Mouse (Mus musculus) heart, embryonic 13.5 days (tissue): ENCODE data around the gene Nedd4. TPM values are rescaled to one million over a fixed set of nuclear protein-coding genes. Genes with fewer than 3 reads are reported as not detected.

Source experiments
- ATAC-seq: fragments of 200-750 bp; cut with Nextera tagmentation; 2 replicates; pipeline ENCODE4 v1.8.0; 2017; ENCODE audit warnings: moderate TSS enrichment; ENCODE audit not compliant: insufficient number of reproducible peaks, low FRiP score, low TSS enrichment; ENCODE audit errors: extremely low read depth
- H3K27ac ChIP-seq: fragments of 300-500 bp; sonication (generic); replicated peaks from 2 replicates; pipeline ENCODE4 v1.5.1; 2015; ENCODE audit warnings: moderate library complexity, mild to moderate bottlenecking, inconsistent platforms
- H3K27me3 ChIP-seq: fragments of 300-500 bp; sonication (generic); replicated peaks from 2 replicates; pipeline ENCODE4 v1.6.1; 2015; ENCODE audit warnings: mild to moderate bottlenecking, inconsistent platforms
- H3K36me3 ChIP-seq: fragments of 300-500 bp; sonication (generic); 2 replicates; pipeline ENCODE4 v1.6.1; 2015; ENCODE audit warnings: mild to moderate bottlenecking, inconsistent platforms
- H3K4me1 ChIP-seq: fragments of 300-500 bp; sonication (generic); 2 replicates; pipeline ENCODE4 v1.6.1; 2015; ENCODE audit warnings: inconsistent platforms
- H3K4me2 ChIP-seq: fragments of 300-500 bp; sonication (generic); 2 replicates; pipeline ENCODE4 v1.6.1; 2015; ENCODE audit warnings: inconsistent platforms, mild to moderate bottlenecking, moderate library complexity
- H3K4me3 ChIP-seq: fragments of 300-500 bp; sonication (generic); 2 replicates; pipeline ENCODE4 v1.5.1; 2015; ENCODE audit warnings: moderate library complexity, mild to moderate bottlenecking, inconsistent platforms
- H3K9ac ChIP-seq: fragments of 300-500 bp; sonication (generic); 2 replicates; pipeline ENCODE4 v1.6.1; 2015; ENCODE audit warnings: inconsistent platforms, mild to moderate bottlenecking, moderate library complexity
- H3K9me3 ChIP-seq: fragments of 300-500 bp; sonication (generic); 2 replicates; pipeline ENCODE4 v1.6.1; 2016; ENCODE audit warnings: inconsistent platforms
- WGBS: fragments of 180-500 bp; shearing (Covaris S2); methylation state at CpG from one replicate; pipeline ENCODE4 v1.1.7; 2015; ENCODE audit warnings: mixed read lengths; 5-methylcytosine and 5-hydroxymethylcytosine counted together
- polyA plus RNA-seq: library from polyadenylated mRNA; unstranded; fragments of >200 nt; fragmentation: Nextera tagmentation; extraction: Ambion mirVana; gene quantifications from 2 replicates; pipeline ENCODE4 v1.2.1, GENCODE M21; 2015

Nedd4 gene
- polyA plus RNA-seq, 1 experiment from 2014 or later, result 468 TPM

- no peak overlapping the region for H3K9ac ChIP-seq
- peaks cover 13% of the 10 kb centered on the region for H3K4me1 ChIP-seq
- H3K4me3 ChIP-seq, result no peak overlapping the region
- no peaks in the 10 kb centered on the region for H3K36me3 ChIP-seq
- H3K4me2 ChIP-seq, result no peak overlapping the region
- no peak for ATAC-seq
- no peaks in the 10 kb centered on the region for H3K27me3 ChIP-seq
- 80% methylated on average over 4 of the region's 4 CpGs for WGBS
- no peak overlapping the region for H3K27ac ChIP-seq
- H3K9me3 ChIP-seq, result no peaks in the 10 kb centered on the region
Observed at GRCm38 (mm10) chr9:72775022-72775421, 112.9 kb downstream of the Nedd4 start.

GRCm38 (mm10) chr9:72779004-72779403 is 116.9 kb downstream of the Nedd4 start:
- no peaks in the 10 kb centered on the region for H3K36me3 ChIP-seq
- no peaks in the 10 kb centered on the region for H3K9me3 ChIP-seq
- peaks cover 38% of the 10 kb centered on the region for H3K4me1 ChIP-seq
- H3K27ac ChIP-seq, result peak overlapping the region; percentile 79
- no peak for ATAC-seq
- 28% methylated on average over 11 of the region's 11 CpGs for WGBS
- H3K27me3 ChIP-seq, result no peaks in the 10 kb centered on the region
- no peak overlapping the region for H3K4me3 ChIP-seq
- H3K4me2 ChIP-seq, result peak overlapping the region; percentile 26
- H3K9ac ChIP-seq, result 0 out of 2 replicates have a peak overlapping the region, but pooled peaks have one; percentile 40

- Histone ChIP-seq H3K9ac (peak overlapping the region; percentile 56), H3K36me3 (no peaks in the 10 kb centered on the region), H3K4me1 (peaks cover 38% of the 10 kb centered on the region), H3K4me3 (peak overlapping the region; percentile 28), H3K27ac (peak overlapping the region; percentile 79), H3K27me3 (no peaks in the 10 kb centered on the region), H3K9me3 (no peaks in the 10 kb centered on the region), H3K4me2 (peak overlapping the region; percentile 60)
- WGBS, result 5% methylated on average over 4 of the region's 4 CpGs
- no peak for ATAC-seq
Observed at GRCm38 (mm10) chr9:72779733-72780132, 117.6 kb downstream of the Nedd4 start.

GRCm38 (mm10) chr9:72780694-72781093 is 118.5 kb downstream of the Nedd4 start:
- Histone ChIP-seq H3K4me2 (peak overlapping the region; percentile 60), H3K4me1 (peaks cover 38% of the 10 kb centered on the region), H3K9me3 (no peaks in the 10 kb centered on the region), H3K9ac (peak overlapping the region; percentile 56; the same call in 1 of the 2 replicates), H3K27ac (peak overlapping the region; percentile 79), H3K36me3 (no peaks in the 10 kb centered on the region), H3K27me3 (no peaks in the 10 kb centered on the region), H3K4me3 (peak overlapping the region; percentile 28; the same call in 1 of the 2 replicates)
- ATAC-seq, result no peak
- 6% methylated on average over 5 of the region's 5 CpGs for WGBS

GRCm38 (mm10) chr9:72781466-72781865 is 119.3 kb downstream of the Nedd4 start:
- Histone ChIP-seq H3K9me3 (no peaks in the 10 kb centered on the region), H3K27me3 (no peaks in the 10 kb centered on the region), H3K9ac (peak overlapping the region; percentile 24; the same call in 1 of the 2 replicates), H3K4me3 (no peak overlapping the region), H3K36me3 (no peaks in the 10 kb centered on the region), H3K4me1 (peaks cover 38% of the 10 kb centered on the region), H3K4me2 (peak overlapping the region; percentile 60), H3K27ac (peak overlapping the region; percentile 79; the same call in 1 of the 2 replicates)
- WGBS, result 16% methylated on average over 4 of the region's 4 CpGs
- ATAC-seq, result no peak

- Histone ChIP-seq H3K4me3 (no peak overlapping the region), H3K27ac (no peak overlapping the region), H3K9ac (no peak overlapping the region), H3K4me2 (peak overlapping the region; percentile 20; the same call in 1 of the 2 replicates), H3K27me3 (no peaks in the 10 kb centered on the region), H3K9me3 (no peaks in the 10 kb centered on the region), H3K36me3 (no peaks in the 10 kb centered on the region), H3K4me1 (peaks cover 38% of the 10 kb centered on the region)
- 23% methylated on average over 8 of the region's 8 CpGs for WGBS
- ATAC-seq, result no peak
Observed at GRCm38 (mm10) chr9:72782121-72782520, 120.0 kb downstream of the Nedd4 start.

- Histone ChIP-seq H3K9ac (no peak overlapping the region), H3K27me3 (no peaks in the 10 kb centered on the region), H3K36me3 (no peaks in the 10 kb centered on the region), H3K9me3 (no peaks in the 10 kb centered on the region), H3K4me2 (no peak overlapping the region), H3K27ac (no peak overlapping the region), H3K4me3 (no peak overlapping the region), H3K4me1 (peaks cover 20% of the 10 kb centered on the region)
- WGBS, result 83% methylated on average over 1 of the region's 1 CpGs
- ATAC-seq, result no peak
Observed at GRCm38 (mm10) chr9:72787732-72788131, 125.6 kb downstream of the Nedd4 start.

- H3K36me3 ChIP-seq, result no peaks in the 10 kb centered on the region
- H3K27me3 ChIP-seq, result no peaks in the 10 kb centered on the region
- WGBS, result 43% methylated on average over 14 of the region's 14 CpGs
- H3K9me3 ChIP-seq, result 0 out of 2 replicates have a peak, but pooled peaks cover 3% of the 10 kb centered on the region
- H3K4me3 ChIP-seq, result no peak overlapping the region; the same call in 1 of the 2 replicates
- H3K4me1 ChIP-seq, result peaks cover 20% of the 10 kb centered on the region
- H3K27ac ChIP-seq, result peak overlapping the region; percentile 37; the same call in 1 of the 2 replicates
- H3K9ac ChIP-seq, result peak overlapping the region; percentile 15; the same call in 1 of the 2 replicates
- peak overlapping the region; percentile 62 for H3K4me2 ChIP-seq
- ATAC-seq, result no peak
Observed at GRCm38 (mm10) chr9:72790530-72791212, 128.5 kb downstream of the Nedd4 start.

GRCm38 (mm10) chr9:72791213-72791582 is 129.1 kb downstream of the Nedd4 start:
- Histone ChIP-seq H3K27me3 (no peaks in the 10 kb centered on the region), H3K9me3 (0 out of 2 replicates have a peak, but pooled peaks cover 3% of the 10 kb centered on the region), H3K4me1 (peaks cover 25% of the 10 kb centered on the region), H3K9ac (no peak overlapping the region), H3K4me3 (peak overlapping the region; percentile 20; the same call in 1 of the 2 replicates), H3K36me3 (no peaks in the 10 kb centered on the region), H3K27ac (0 out of 2 replicates have a peak overlapping the region, but pooled peaks have one; percentile 0), H3K4me2 (peak overlapping the region; percentile 62)
- no peak for ATAC-seq
- 15% methylated on average over 10 of the region's 10 CpGs for WGBS

- H3K27me3 ChIP-seq, result no peaks in the 10 kb centered on the region
- 0 out of 2 replicates have a peak, but pooled peaks cover 3% of the 10 kb centered on the region for H3K9me3 ChIP-seq
- peaks cover 26% of the 10 kb centered on the region for H3K4me1 ChIP-seq
- ATAC-seq, result no peak
- no peaks in the 10 kb centered on the region for H3K36me3 ChIP-seq
- H3K27ac ChIP-seq, result no peak overlapping the region
- peak overlapping the region; percentile 62 for H3K4me2 ChIP-seq
- H3K9ac ChIP-seq, result no peak overlapping the region
- peak overlapping the region; percentile 20; the same call in 1 of the 2 replicates for H3K4me3 ChIP-seq
- WGBS, result 9% methylated on average over 6 of the region's 6 CpGs
Observed at GRCm38 (mm10) chr9:72791681-72792080, 129.5 kb downstream of the Nedd4 start.

- no peak for ATAC-seq
- H3K36me3 ChIP-seq, result no peaks in the 10 kb centered on the region
Observed at GRCm38 (mm10) chr9:72795243-72795642, 133.1 kb downstream of the Nedd4 start.

More at GRCm38 (mm10) chr9:72795243-72795642, 133.1 kb downstream of the Nedd4 start:
- H3K27ac ChIP-seq, result no peak overlapping the region
- H3K4me1 ChIP-seq, result peaks cover 29% of the 10 kb centered on the region
- no peak overlapping the region for H3K9ac ChIP-seq
- H3K27me3 ChIP-seq, result no peaks in the 10 kb centered on the region
- WGBS, result 84% methylated on average over 3 of the region's 3 CpGs
- H3K4me3 ChIP-seq, result no peak overlapping the region
- no peak overlapping the region for H3K4me2 ChIP-seq
- 0 out of 2 replicates have a peak, but pooled peaks cover 3% of the 10 kb centered on the region for H3K9me3 ChIP-seq
